Mouse (Mus musculus): ENCODE measurements around the gene Angel2. TPM values are rescaled to one million over a fixed set of nuclear protein-coding genes. Genes with fewer than 3 reads are reported as not detected.

Gene Angel2
- polyA plus RNA-seq, 1 experiment: 14.2 TPM

DNA sequence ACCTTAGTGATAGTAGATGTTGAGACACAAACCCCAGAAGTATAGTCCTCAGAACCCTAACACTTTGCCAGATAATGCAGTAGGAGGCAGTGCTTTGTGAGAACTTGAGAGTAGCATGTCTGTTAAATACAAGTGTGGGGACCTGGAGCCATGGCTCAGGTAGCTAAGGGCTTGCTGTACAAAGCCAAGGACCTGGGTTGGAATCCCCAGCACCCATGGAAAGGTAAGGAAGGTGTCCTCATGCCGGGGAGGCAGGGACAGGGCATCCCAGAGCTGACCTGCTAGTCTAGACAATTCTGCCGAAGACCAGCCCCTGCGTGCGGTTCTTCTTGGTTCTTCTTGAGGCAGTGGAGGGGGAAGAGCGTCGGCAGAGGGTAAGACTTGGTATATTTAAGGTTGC lies 5.3 kb downstream of the Angel2 start:
- H3K79me3 ChIP-seq (ENCODE audit: low read depth): peaks cover 8% of the 10 kb centered on the region
- no peak for TF ChIP-seq MAX (IDR thresholded peaks at IDR 0.05)

DNA sequence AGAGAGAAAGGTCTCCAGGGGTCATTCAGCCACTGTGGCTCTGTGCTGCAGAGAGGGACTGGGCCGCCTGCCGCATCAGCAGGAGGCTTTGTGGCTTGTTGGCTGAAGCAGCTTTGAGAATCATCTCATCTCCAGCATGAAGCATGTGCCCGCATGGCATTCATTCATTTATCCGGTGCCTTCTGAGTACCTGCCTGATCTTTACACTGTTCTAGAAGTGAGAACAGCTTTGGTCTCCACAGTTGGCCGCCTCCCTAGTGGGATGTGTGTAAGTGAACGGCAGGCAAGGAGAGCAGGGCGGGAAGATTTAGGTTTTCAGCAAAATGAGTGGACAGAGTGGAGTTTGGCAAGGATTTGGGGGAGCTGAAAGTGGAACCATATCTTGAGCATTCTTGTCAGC lies 14.9 kb downstream of the Angel2 start:
- Histone ChIP-seq H3K36me3 (ENCODE audit: control insufficient read depth, insufficient read depth) (peaks cover 75% of the 10 kb centered on the region), H3K27me3 (ENCODE audit: control insufficient read depth, insufficient read depth, insufficient read length) (no peaks in the 10 kb centered on the region), H3K79me3 (ENCODE audit: low read depth) (no peaks in the 10 kb centered on the region), H3K4me3 (ENCODE audit: insufficient read depth, poor library complexity, severe bottlenecking) (no peak overlapping the region), H3K79me2 (ENCODE audit: control insufficient read depth, insufficient read depth) (no peaks in the 10 kb centered on the region), H3ac (ENCODE audit: control insufficient read depth, insufficient read length, low read depth) (no peak overlapping the region)
- TF ChIP-seq CTCF (IDR thresholded peaks at IDR 0.05; ENCODE audit: control insufficient read depth, insufficient read depth, insufficient read length) (no peak), CEBPB (IDR thresholded peaks at IDR 0.05; ENCODE audit: low read depth) (no peak), USF1 (IDR thresholded peaks at IDR 0.05; ENCODE audit: low read depth) (no peak), MYOD1 (IDR thresholded peaks at IDR 0.05; ENCODE audit: control insufficient read depth, insufficient read length, low read depth) (no peak), FOSL1 (IDR thresholded peaks at IDR 0.05; ENCODE audit: insufficient read depth, low read length, poor library complexity, severe bottlenecking) (no peak)

More for the DNA sequence above, 5.3 kb downstream of the Angel2 start:
- H3ac ChIP-seq (ENCODE audit: control insufficient read depth, insufficient read length, low read depth): no peak overlapping the region
- H3K27me3 ChIP-seq (ENCODE audit: control insufficient read depth, insufficient read depth, insufficient read length): no peaks in the 10 kb centered on the region
- H3K79me2 ChIP-seq (ENCODE audit: control insufficient read depth, insufficient read depth): peaks cover 15% of the 10 kb centered on the region
- H3K36me3 ChIP-seq (ENCODE audit: control insufficient read depth, insufficient read depth): peaks cover 12% of the 10 kb centered on the region
- no peak overlapping the region for H3K4me3 ChIP-seq (ENCODE audit: insufficient read depth, poor library complexity, severe bottlenecking)

GRCm38 (mm10) chr1:190944109-190944760 lies 19.3 kb downstream of the Angel2 start:
- Histone ChIP-seq H3K79me2 (ENCODE audit: control insufficient read depth, insufficient read depth) (no peaks in the 10 kb centered on the region), H3K79me3 (ENCODE audit: low read depth) (no peaks in the 10 kb centered on the region), H3ac (ENCODE audit: control insufficient read depth, insufficient read length, low read depth) (no peak overlapping the region), H3K27me3 (ENCODE audit: control insufficient read depth, insufficient read depth, insufficient read length) (no peaks in the 10 kb centered on the region), H3K36me3 (ENCODE audit: control insufficient read depth, insufficient read depth) (peaks cover 73% of the 10 kb centered on the region), H3K4me3 (ENCODE audit: insufficient read depth, poor library complexity, severe bottlenecking) (no peak overlapping the region)
- no peak for TF ChIP-seq MYOD1 (IDR thresholded peaks at IDR 0.05; ENCODE audit: control insufficient read depth, insufficient read length, low read depth)
- no peak for TF ChIP-seq CEBPB (IDR thresholded peaks at IDR 0.05; ENCODE audit: low read depth)
- TF ChIP-seq MYOG (IDR thresholded peaks at IDR 0.05; ENCODE audit: control insufficient read depth, extremely low read depth, insufficient read length): no peak
- TF ChIP-seq CTCF (IDR thresholded peaks at IDR 0.05; ENCODE audit: control insufficient read depth, insufficient read depth, insufficient read length): peak; percentile 77
- TF ChIP-seq MAX (IDR thresholded peaks at IDR 0.05): peak; percentile 55
- no peak for TF ChIP-seq FOSL1 (IDR thresholded peaks at IDR 0.05; ENCODE audit: insufficient read depth, low read length, poor library complexity, severe bottlenecking)

GRCm38 (mm10) chr1:190947986-190948385 lies 23.1 kb downstream of the Angel2 start:
- Histone ChIP-seq H3K4me3 (ENCODE audit: insufficient read depth, poor library complexity, severe bottlenecking) (no peak overlapping the region), H3K27me3 (ENCODE audit: control insufficient read depth, insufficient read depth, insufficient read length) (no peaks in the 10 kb centered on the region), H3ac (ENCODE audit: control insufficient read depth, insufficient read length, low read depth) (no peak overlapping the region), H3K79me2 (ENCODE audit: control insufficient read depth, insufficient read depth) (no peaks in the 10 kb centered on the region), H3K36me3 (ENCODE audit: control insufficient read depth, insufficient read depth) (peaks cover 71% of the 10 kb centered on the region), H3K79me3 (ENCODE audit: low read depth) (no peaks in the 10 kb centered on the region)
- TF ChIP-seq USF1 (IDR thresholded peaks at IDR 0.05; ENCODE audit: low read depth) (no peak), CTCF (IDR thresholded peaks at IDR 0.05; ENCODE audit: control insufficient read depth, insufficient read depth, insufficient read length) (no peak), MYOD1 (IDR thresholded peaks at IDR 0.05; ENCODE audit: control insufficient read depth, insufficient read length, low read depth) (no peak), FOSL1 (IDR thresholded peaks at IDR 0.05; ENCODE audit: insufficient read depth, low read length, poor library complexity, severe bottlenecking) (no peak), MYOG (IDR thresholded peaks at IDR 0.05; ENCODE audit: control insufficient read depth, extremely low read depth, insufficient read length) (no peak), MAX (IDR thresholded peaks at IDR 0.05) (no peak), CEBPB (IDR thresholded peaks at IDR 0.05; ENCODE audit: low read depth) (no peak)

GRCm38 (mm10) chr1:190948439-190948838 lies 23.5 kb downstream of the Angel2 start:
- Histone ChIP-seq H3K36me3 (ENCODE audit: control insufficient read depth, insufficient read depth) (peaks cover 71% of the 10 kb centered on the region), H3ac (ENCODE audit: control insufficient read depth, insufficient read length, low read depth) (no peak overlapping the region), H3K4me3 (ENCODE audit: insufficient read depth, poor library complexity, severe bottlenecking) (no peak overlapping the region), H3K27me3 (ENCODE audit: control insufficient read depth, insufficient read depth, insufficient read length) (no peaks in the 10 kb centered on the region), H3K79me3 (ENCODE audit: low read depth) (no peaks in the 10 kb centered on the region), H3K79me2 (ENCODE audit: control insufficient read depth, insufficient read depth) (no peaks in the 10 kb centered on the region)
- TF ChIP-seq MYOD1 (IDR thresholded peaks at IDR 0.05; ENCODE audit: control insufficient read depth, insufficient read length, low read depth) (no peak), MAX (IDR thresholded peaks at IDR 0.05) (no peak), MYOG (IDR thresholded peaks at IDR 0.05; ENCODE audit: control insufficient read depth, extremely low read depth, insufficient read length) (no peak), USF1 (IDR thresholded peaks at IDR 0.05; ENCODE audit: low read depth) (no peak), CEBPB (IDR thresholded peaks at IDR 0.05; ENCODE audit: low read depth) (no peak), FOSL1 (IDR thresholded peaks at IDR 0.05; ENCODE audit: insufficient read depth, low read length, poor library complexity, severe bottlenecking) (no peak), CTCF (IDR thresholded peaks at IDR 0.05; ENCODE audit: control insufficient read depth, insufficient read depth, insufficient read length) (no peak)

DNA sequence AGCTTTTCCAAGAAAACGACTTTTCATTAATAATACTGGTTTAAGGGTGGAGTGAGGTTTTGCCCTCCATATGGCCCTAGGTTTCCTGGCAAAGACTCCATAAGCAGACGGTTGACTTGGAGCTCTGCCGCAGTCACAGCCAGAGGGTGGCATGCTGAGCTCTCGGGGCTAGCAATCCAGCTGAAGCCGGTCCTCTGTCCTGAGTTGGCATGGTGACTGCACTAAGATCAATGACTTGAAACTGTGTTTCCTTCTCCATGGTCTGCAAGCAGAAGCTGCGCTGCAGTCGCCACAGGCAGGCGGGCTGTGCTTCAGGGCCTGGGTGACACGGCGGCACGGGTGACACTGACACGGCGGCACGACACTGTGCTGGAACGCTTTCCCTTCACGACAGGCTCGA lies 23.9 kb downstream of the Angel2 start:
- no peaks in the 10 kb centered on the region for H3K79me3 ChIP-seq (ENCODE audit: low read depth)
- H3K27me3 ChIP-seq (ENCODE audit: control insufficient read depth, insufficient read depth, insufficient read length): no peaks in the 10 kb centered on the region
- TF ChIP-seq MAX (IDR thresholded peaks at IDR 0.05): no peak
- TF ChIP-seq CTCF (IDR thresholded peaks at IDR 0.05; ENCODE audit: control insufficient read depth, insufficient read depth, insufficient read length): no peak
- H3K36me3 ChIP-seq (ENCODE audit: control insufficient read depth, insufficient read depth): peaks cover 71% of the 10 kb centered on the region
- H3K79me2 ChIP-seq (ENCODE audit: control insufficient read depth, insufficient read depth): no peaks in the 10 kb centered on the region
- H3ac ChIP-seq (ENCODE audit: control insufficient read depth, insufficient read length, low read depth): no peak overlapping the region
- no peak overlapping the region for H3K4me3 ChIP-seq (ENCODE audit: insufficient read depth, poor library complexity, severe bottlenecking)
